Mouse (Mus musculus): ENCODE results near the gene Oca2.

DNA sequence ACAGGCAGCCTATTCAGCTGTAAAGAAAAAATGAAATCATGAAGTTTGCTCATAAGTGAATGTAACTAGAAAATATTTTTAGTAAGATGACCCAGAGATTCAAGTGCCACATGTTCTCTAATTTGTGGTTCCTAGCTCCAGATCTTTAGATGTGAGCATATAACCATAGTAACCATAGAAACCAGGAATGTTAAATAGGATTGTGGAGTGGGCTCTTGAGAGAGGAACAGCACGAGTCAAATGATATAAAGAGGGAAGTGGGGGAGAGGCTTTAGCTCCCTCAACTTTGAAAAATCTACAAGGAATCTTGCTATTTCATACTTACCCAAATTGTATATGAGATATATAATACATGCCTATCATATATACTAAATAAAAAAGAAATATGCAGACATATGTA lies 64.8 kb downstream of the Oca2 start:
- no peak for TF ChIP-seq CTCF (IDR thresholded peaks at IDR 0.05; ENCODE audit: low read depth, low read length)
- TF ChIP-seq POLR2A (IDR thresholded peaks at IDR 0.05; ENCODE audit: extremely low read depth, insufficient read depth, low read length), result no peak
